Mouse (Mus musculus) embryo, embryonic 9.5 days (tissue): Measurements from ENCODE around the gene Gm20390.

Experiments
- DNase-seq: peaks from one replicate; pipeline ENCODE4 v3.0.0-alpha.2; 2017; ENCODE audit errors: extremely low spot score

Gene Gm20390

GRCm38 (mm10) chr11:93968005-93968847, at the start of gene Gm20390, which contains the start of gene Nme1:
Gm20390 (minus strand) TSS chr11:93968293.
Nme1 (minus strand) TSS chr11:93968521.
- DNase-seq, result peak; percentile 99

GRCm38 (mm10) chr11:94003346-94003745, 35.3 kb upstream of the Gm20390 start:
- no peak for DNase-seq

DNA sequence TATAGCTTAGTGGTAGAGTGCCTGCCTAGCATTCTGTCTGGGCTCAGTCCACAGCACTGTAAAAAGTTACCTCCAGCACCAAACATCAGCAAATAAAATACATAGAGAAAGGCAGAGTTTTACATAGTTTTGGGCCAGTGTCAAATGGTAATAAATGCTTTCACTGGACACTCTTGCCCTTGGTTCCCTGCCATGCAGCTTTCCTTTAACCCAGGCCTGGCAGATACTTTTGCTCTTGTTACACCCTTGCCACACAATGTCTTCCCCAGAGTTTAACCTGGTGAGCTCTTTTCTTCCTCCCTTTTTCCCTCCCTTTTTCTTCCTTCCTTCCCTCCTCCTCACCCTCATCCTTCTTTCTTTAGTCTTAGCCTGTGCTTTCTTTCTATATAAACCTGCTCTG, 31.2 kb upstream of the Gm20390 start:
- no peak for DNase-seq

- no peak for DNase-seq
These were observed 29.2 kb upstream of the Gm20390 start for GRCm38 (mm10) chr11:93997141-93997775.

- DNase-seq, result peak; percentile 46
These were observed 28.4 kb upstream of the Gm20390 start for GRCm38 (mm10) chr11:93996306-93997140.

GRCm38 (mm10) chr11:93995720-93996305, 27.7 kb upstream of the Gm20390 start, which contains the start of gene Spag9:
Spag9 (plus strand) TSS chr11:93996091.
- DNase-seq, result peak; percentile 94

- peak; percentile 52 for DNase-seq
These were observed 27.1 kb upstream of the Gm20390 start for GRCm38 (mm10) chr11:93995111-93995719.

GRCm38 (mm10) chr11:93994531-93994930, 26.4 kb upstream of the Gm20390 start:
- DNase-seq, result no peak

DNA sequence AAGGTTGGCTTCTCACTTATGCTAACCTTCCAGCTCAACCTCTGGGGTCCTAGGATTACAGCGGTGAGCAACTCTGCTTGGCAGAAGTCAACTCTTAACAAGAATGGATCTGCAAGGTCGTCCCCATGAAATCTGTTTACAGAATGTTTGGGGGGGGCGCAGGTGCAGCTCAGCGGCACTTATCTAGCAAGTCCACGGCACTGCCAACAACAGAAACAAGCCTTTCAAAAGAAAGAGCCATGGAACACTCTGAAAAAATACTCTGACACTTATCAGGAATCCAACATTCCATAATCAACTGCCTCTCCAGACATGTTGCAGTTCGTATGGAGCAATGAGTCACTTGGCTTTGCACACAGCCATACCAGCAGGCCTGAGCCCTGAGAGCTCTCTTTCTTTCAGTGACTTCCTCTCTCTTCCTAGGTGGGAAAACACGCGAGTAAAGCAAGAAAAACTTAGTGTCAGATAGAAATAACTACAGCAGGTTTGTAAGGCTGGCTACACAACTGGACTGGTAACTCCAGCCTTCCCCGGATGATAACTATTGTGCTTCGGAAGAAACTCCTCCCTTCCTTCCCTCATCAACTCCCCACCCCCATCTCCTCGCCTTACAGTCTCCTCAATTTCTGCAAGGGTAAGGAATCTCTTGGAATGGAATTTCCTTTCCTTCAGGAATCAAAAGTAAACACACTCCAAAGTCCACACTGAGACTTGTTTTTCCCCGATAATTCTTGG, 20.4 kb upstream of the Gm20390 start:
- no peak for DNase-seq

DNA sequence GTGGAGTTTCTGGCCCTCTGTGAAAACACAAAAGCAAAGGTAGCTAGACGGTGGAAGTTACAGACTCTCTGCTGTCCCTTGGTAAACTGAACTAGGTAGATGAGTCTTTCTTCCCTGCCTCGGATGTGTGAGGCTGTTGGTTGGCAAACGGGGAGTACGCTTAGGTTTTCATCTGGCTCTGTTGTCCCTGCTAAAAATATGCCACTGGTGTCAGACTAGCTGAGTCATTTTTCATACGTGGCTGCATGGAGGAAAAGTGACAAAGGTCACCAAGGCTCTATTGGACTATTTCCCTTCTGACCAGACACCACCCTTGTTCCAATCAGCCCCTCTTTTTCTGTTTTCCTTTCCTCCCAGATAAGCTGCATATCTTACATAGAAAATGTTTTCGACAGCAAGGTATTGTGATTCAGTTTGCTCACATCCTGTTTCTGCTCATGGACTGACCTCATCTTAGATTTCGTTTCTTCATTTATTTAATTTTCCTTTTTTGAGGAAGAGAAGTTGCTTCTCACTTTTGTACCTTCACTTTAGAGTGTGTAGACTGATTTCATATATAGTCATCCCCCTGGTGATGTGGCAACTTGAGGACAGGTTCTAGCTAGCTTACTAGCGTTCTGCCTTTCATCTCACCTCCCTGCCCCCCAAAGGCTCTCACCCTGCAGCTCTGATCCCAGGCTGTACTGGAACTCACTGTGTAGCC, 19.7 kb upstream of the Gm20390 start:
- DNase-seq, result no peak

DNA sequence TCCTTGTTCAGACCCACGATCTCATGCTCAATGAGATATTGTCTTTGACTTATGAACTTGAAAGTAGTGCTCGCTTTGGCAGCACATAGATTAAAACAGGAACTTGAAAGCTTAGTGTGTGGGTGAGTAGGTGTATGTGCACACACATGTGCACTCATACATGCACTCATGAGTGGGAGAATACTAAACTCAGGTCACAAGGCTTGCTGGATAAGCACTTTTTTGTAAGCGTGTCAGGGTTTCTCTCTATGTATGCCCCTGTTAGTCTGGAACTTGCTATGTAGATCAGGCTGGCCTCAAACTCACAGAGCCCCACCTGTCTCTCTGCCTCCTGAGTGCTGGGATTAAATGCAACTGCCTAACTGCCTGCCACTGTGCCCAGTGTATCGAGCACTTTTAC, 18.9 kb upstream of the Gm20390 start:
- no peak for DNase-seq

GRCm38 (mm10) chr11:93986298-93986697, 18.2 kb upstream of the Gm20390 start:
- DNase-seq, result no peak

DNA sequence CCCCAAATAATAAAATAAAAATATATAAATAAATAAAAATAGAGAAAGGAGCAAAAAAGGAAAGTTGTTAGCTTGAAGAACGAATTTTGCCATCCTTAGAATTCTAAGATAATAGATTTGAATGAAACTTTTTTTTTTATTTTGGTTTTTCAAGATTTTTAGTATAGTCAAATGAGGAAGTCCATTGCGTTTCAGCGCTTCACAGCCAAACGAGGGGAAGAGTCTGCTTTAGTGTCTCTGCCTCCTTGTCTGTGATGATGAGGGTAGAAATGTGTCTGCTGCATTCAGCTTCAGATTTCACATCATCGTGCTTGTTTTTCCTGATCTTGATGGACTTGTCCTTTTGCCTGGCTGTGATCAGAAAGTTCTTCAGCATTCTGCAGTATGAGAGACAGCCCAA, 17.2 kb upstream of the Gm20390 start:
- no peak for DNase-seq

- no peak for DNase-seq
These were observed 16.5 kb upstream of the Gm20390 start for GRCm38 (mm10) chr11:93984619-93985018.

GRCm38 (mm10) chr11:93979502-93980049, 11.5 kb upstream of the Gm20390 start:
- no peak for DNase-seq

GRCm38 (mm10) chr11:93972951-93973350, 4.9 kb upstream of the Gm20390 start:
- DNase-seq, result no peak

- DNase-seq, result no peak
These were observed 1.7 kb upstream of the Gm20390 start for GRCm38 (mm10) chr11:93969799-93970198.

GRCm38 (mm10) chr11:93969171-93969570, 1.1 kb upstream of the Gm20390 start:
- no peak for DNase-seq

DNA sequence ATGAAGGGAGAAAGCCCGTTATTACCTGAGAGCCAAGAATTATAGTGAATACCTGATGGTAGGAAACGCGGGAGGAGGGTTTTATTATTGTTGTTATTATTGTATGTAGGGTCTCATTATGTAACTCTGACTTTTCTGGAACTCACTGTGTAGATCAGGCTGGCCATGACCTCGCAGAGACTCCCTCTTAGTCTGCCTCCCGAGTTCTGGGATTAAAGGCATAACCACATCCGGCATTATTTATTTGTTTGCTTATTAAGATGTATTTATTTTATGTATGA, 695 bp upstream of the Gm20390 start:
- DNase-seq, result no peak

GRCm38 (mm10) chr11:93967381-93967780, 712 bp downstream of the Gm20390 start:
- DNase-seq, result peak; percentile 46
